9 mouse cellular contexts compared by ENCODE assay signal in genomic region chr16:18587847-18588737, GRCm38 (mm10). TPM values are rescaled to one million over a fixed set of nuclear protein-coding genes. Genes with fewer than 3 reads are reported as not detected.
A peak's percentile ranks its signal among the peaks of the same experiment; 100 is the strongest.
DNase-seq lines count a peak whose midpoint lies in the region; ATAC-seq and TF ChIP-seq lines count a peak whose summit lies in the region.
"Had no signal": no experiment of that assay in that cellular context is flagged by ENCODE, and none has a peak within 500 bp of the region (broad histone marks: within the 10 kb centered on the region; RNA-seq: fewer than 3 reads in every experiment).

No protein-coding gene starts in this region.

- WGBS in heart, embryonic 13.5 days, result 2% methylated on average over 57 of the region's 57 CpGs
- under 1% methylated on average over 57 of the region's 57 CpGs for WGBS in hindbrain, embryonic 10.5 days
- WGBS in midbrain, embryonic 12.5 days, result under 1% methylated on average over 57 of the region's 57 CpGs

- H3K4me2 ChIP-seq in heart, embryonic 13.5 days, result peak overlapping the region; percentile 81
- H3K4me2 ChIP-seq in midbrain, embryonic 12.5 days (replicated peaks), result peak overlapping the region; percentile 17

- H3K27me3 ChIP-seq in heart, embryonic 13.5 days (replicated peaks), result peaks cover 97% of the 10 kb centered on the region
- H3K27me3 ChIP-seq in hindbrain, embryonic 10.5 days (ENCODE audit: insufficient read depth, poor library complexity, severe bottlenecking), result peaks cover 99% of the 10 kb centered on the region
- H3K27me3 ChIP-seq in midbrain, embryonic 12.5 days, result peaks cover 97% of the 10 kb centered on the region

- H3K4me3 ChIP-seq in heart, embryonic 13.5 days, result peak overlapping the region; percentile 54
- H3K4me3 ChIP-seq in ES-E14 (ENCODE audit: insufficient read depth in 1 of 2, low read depth in 1 of 2, low read length in 2 of 2, poor library complexity in 1 of 2, severe bottlenecking in 1 of 2), result peak overlapping the region; percentile 7 to 11; a peak in 2 of 4 replicates
- peak overlapping the region; percentile 58 for H3K4me3 ChIP-seq in hindbrain, embryonic 10.5 days
- peak overlapping the region; percentile 19 for H3K4me3 ChIP-seq in midbrain, embryonic 12.5 days

- H3K4me1 ChIP-seq in heart, embryonic 13.5 days, result peaks cover 56% of the 10 kb centered on the region
- peaks cover 0 to 5% of the 10 kb centered on the region in 2 experiments; a peak in 1 of 4 replicates for H3K4me1 ChIP-seq in ES-E14 (ENCODE audit: control insufficient read depth in 2 of 2, insufficient read depth in 2 of 2, low read length in 2 of 2, poor library complexity in 1 of 2)
- H3K4me1 ChIP-seq in hindbrain, embryonic 10.5 days (replicated peaks), result peaks cover 79% of the 10 kb centered on the region
- H3K4me1 ChIP-seq in midbrain, embryonic 12.5 days, result peaks cover 40% of the 10 kb centered on the region

- ATAC-seq in heart, embryonic 13.5 days (ENCODE audit: extremely low read depth, insufficient number of reproducible peaks, low FRiP score, low TSS enrichment), result no peak
- ATAC-seq in midbrain, embryonic 12.5 days (ENCODE audit: low FRiP score, low read depth), result peak; percentile 27; the same call in 1 of the 2 replicates

- H3K9me3 ChIP-seq in heart, embryonic 13.5 days, result no peaks in the 10 kb centered on the region
- no peaks in the 10 kb centered on the region for H3K9me3 ChIP-seq in ES-E14 (ENCODE audit: control insufficient read depth, insufficient read depth, low read depth, low read length)
- no peaks in the 10 kb centered on the region for H3K9me3 ChIP-seq in hindbrain, embryonic 10.5 days
- no peaks in the 10 kb centered on the region for H3K9me3 ChIP-seq in midbrain, embryonic 12.5 days

- in situ Hi-C loops in ES-E14 (cut with MboI; ENCODE audit: low sequenced_read_pairs in 2 of 2, unreplicated experiment in 2 of 2), result loop anchor here in 1 of 2 experiments (10.0 kb wide), 1 partner anchor 783 kb away; no protein-coding TSS in a partner anchor

- no peak for DNase-seq in heart, adult 18-20 months
- no peak for DNase-seq in ES-E14 (ENCODE audit: low read depth, low spot score)
- peak; percentile 66 for DNase-seq in hindbrain, embryonic 10.5 days (ENCODE audit: low spot score)
- no peak for DNase-seq in frontal cortex, postnatal 10 days (ENCODE audit: low spot score in 2 of 2)
- no peak for DNase-seq in ovary, adult 18-20 months (ENCODE audit: low spot score)
- no peak for DNase-seq in layer of hippocampus, adult 8-10 months (ENCODE audit: low spot score in 2 of 2)
- DNase-seq: thymus, adult 18-20 months had no signal

- H3K9ac ChIP-seq in heart, embryonic 13.5 days, result peak overlapping the region; percentile 63; the same call in 1 of the 2 replicates
- H3K9ac ChIP-seq in ES-E14 (ENCODE audit: insufficient read depth, low read depth, low read length, poor library complexity, severe bottlenecking), result no peak overlapping the region
- no peak overlapping the region for H3K9ac ChIP-seq in midbrain, embryonic 12.5 days (replicated peaks)

- H3K36me3 ChIP-seq in heart, embryonic 13.5 days, result no peaks in the 10 kb centered on the region
- no peaks in the 10 kb centered on the region for H3K36me3 ChIP-seq in ES-E14 (ENCODE audit: control insufficient read depth, insufficient read depth, low read length, poor library complexity, severe bottlenecking)
- no peaks in the 10 kb centered on the region for H3K36me3 ChIP-seq in hindbrain, embryonic 10.5 days
- no peaks in the 10 kb centered on the region for H3K36me3 ChIP-seq in midbrain, embryonic 12.5 days

- no peak overlapping the region for H3K27ac ChIP-seq in heart, embryonic 13.5 days (replicated peaks)
- H3K27ac ChIP-seq in ES-E14 (ENCODE audit: insufficient read depth, low read depth, low read length, poor library complexity, severe bottlenecking), result no peak overlapping the region
- H3K27ac ChIP-seq in hindbrain, embryonic 10.5 days, result peak overlapping the region; percentile 75
- H3K27ac ChIP-seq in midbrain, embryonic 12.5 days (replicated peaks), result no peak overlapping the region

TF ChIP-seq in ES-E14, 5 proteins besides CTCF, POLR2A, EP300 and RAD21:
- TF ChIP-seq MAFK (IDR thresholded peaks at IDR 0.05; ENCODE audit: insufficient read depth, low read depth, low read length) (no peak), CHD2 (IDR thresholded peaks at IDR 0.05; ENCODE audit: low read depth, low read length) (no peak), HCFC1 (IDR thresholded peaks at IDR 0.05; ENCODE audit: borderline replicate concordance, insufficient read depth, low read length) (no peak), ZC3H11A (IDR thresholded peaks at IDR 0.05; ENCODE audit: borderline replicate concordance, low read depth, low read length) (no peak), ZNF384 (IDR thresholded peaks at IDR 0.05; ENCODE audit: low read depth, low read length) (no peak)

RNA-seq across cellular contexts. Expression of gene Tbx1, which starts 2.4 kb away (rescaled TPM):
- polyA plus RNA-seq in heart, embryonic 13.5 days (2015; fragmentation: Nextera tagmentation; extraction: Ambion mirVana), result 0.42 and 1.1 TPM in 2 replicates
- 1 to 10 TPM; 1.1 to 1.3 TPM for total RNA-seq in heart, adult 18-20 months (2021)
- 0.11 and 0.27 TPM in 2 replicates for total RNA-seq in ES-E14 (2012; rRNA removed)
- polyA plus RNA-seq in hindbrain, embryonic 10.5 days (2016; fragmentation: Nextera tagmentation; extraction: Ambion mirVana), result 11.3 and 15.3 TPM in 2 replicates
- polyA plus RNA-seq in midbrain, embryonic 12.5 days (2016; fragmentation: Nextera tagmentation; extraction: Ambion mirVana), result 1.4 and 2.0 TPM in 2 replicates
- total RNA-seq in layer of hippocampus, adult 8-10 months (2022), result 1 to 10 TPM in 3 of 4 experiments, under 1 TPM in 1; 0.70 to 1.7 (median 1.3) TPM

RNA-seq across cellular contexts. Expression of gene Gp1bb, which starts 34.1 kb away (rescaled TPM):
- 4.4 and 6.1 TPM in 2 replicates for polyA plus RNA-seq in heart, embryonic 13.5 days (2015; fragmentation: Nextera tagmentation; extraction: Ambion mirVana)
- total RNA-seq in heart, adult 18-20 months (2021), result under 1 TPM; 0.27 to 0.67 TPM
- total RNA-seq in ES-E14 (2012; rRNA removed), result 0.11 TPM in 1 of 2 replicates, not detected in the other
- polyA plus RNA-seq in hindbrain, embryonic 10.5 days (2016; fragmentation: Nextera tagmentation; extraction: Ambion mirVana), result 4.2 and 9.2 TPM in 2 replicates
- polyA plus RNA-seq in midbrain, embryonic 12.5 days (2016; fragmentation: Nextera tagmentation; extraction: Ambion mirVana), result 7.0 and 8.5 TPM in 2 replicates
- 1 to 10 TPM in 1 of 4 experiments, under 1 TPM in 1, not detected in 2; 0.63 to 1.4 TPM for total RNA-seq in layer of hippocampus, adult 8-10 months (2022)

RNA-seq across cellular contexts. Expression of gene Gm49601, which starts 38.1 kb away (rescaled TPM):
- 1.4 and 1.8 TPM in 2 replicates for polyA plus RNA-seq in heart, embryonic 13.5 days (2015; fragmentation: Nextera tagmentation; extraction: Ambion mirVana)
- total RNA-seq in heart, adult 18-20 months (2021), result 1 to 10 TPM in 1 of 2 experiments, under 1 TPM in 1; 0.15 to 1.1 TPM
- total RNA-seq in ES-E14 (2012; rRNA removed), result 0.85 and 1.7 TPM in 2 replicates
- 3.4 and 8.5 TPM in 2 replicates for polyA plus RNA-seq in hindbrain, embryonic 10.5 days (2016; fragmentation: Nextera tagmentation; extraction: Ambion mirVana)
- polyA plus RNA-seq in midbrain, embryonic 12.5 days (2016; fragmentation: Nextera tagmentation; extraction: Ambion mirVana), result 10.9 and 13.5 TPM in 2 replicates
- 100 to 1,000 TPM; 169 to 200 (median 179) TPM for total RNA-seq in layer of hippocampus, adult 8-10 months (2022)

RNA-seq across cellular contexts. Expression of gene Sept5, which starts 41.7 kb away (rescaled TPM):
- polyA plus RNA-seq in heart, embryonic 13.5 days (2015; fragmentation: Nextera tagmentation; extraction: Ambion mirVana), result 8.8 TPM in 2 replicates
- 1 to 10 TPM; 3.9 to 4.1 TPM for total RNA-seq in heart, adult 18-20 months (2021)
- 0.74 and 3.0 TPM in 2 replicates for total RNA-seq in ES-E14 (2012; rRNA removed)
- polyA plus RNA-seq in hindbrain, embryonic 10.5 days (2016; fragmentation: Nextera tagmentation; extraction: Ambion mirVana), result 42.3 and 71.9 TPM in 2 replicates
- polyA plus RNA-seq in midbrain, embryonic 12.5 days (2016; fragmentation: Nextera tagmentation; extraction: Ambion mirVana), result 81.6 and 84.4 TPM in 2 replicates
- total RNA-seq in layer of hippocampus, adult 8-10 months (2022), result 100 to 1,000 TPM; 499 to 528 (median 503) TPM

Comparison
In these comparisons a context has a peak if more than half of its experiments do, and no peak if none do; other contexts are left out.
1. RNA of gene Gm49601, which starts 38.1 kb away (total RNA-seq): 169 to 200 TPM in layer of hippocampus, adult 8-10 months; 0.85 to 1.7 TPM in ES-E14 and 0.15 to 1.1 TPM in heart, adult 18-20 months; every median in the first group is over 10 times any median in the second.
2. Peak in every context shown above with its lines, with median percentiles within 50 percentile points of each other: H3K4me3 ChIP-seq.